Mouse (Mus musculus) kidney, adult 2 months (tissue): ENCODE measurements around the gene Lgr5. TPM values are rescaled to one million over a fixed set of nuclear protein-coding genes. Genes with fewer than 3 reads are reported as not detected.

Experiments used
- DNase-seq: peaks from one replicate; pipeline ENCODE4 v3.0.0; 2021
- H3K27ac ChIP-seq: fragments of 200-500 bp; 2 replicates; pipeline ENCODE4 v1.5.1; 2012; ENCODE audit warnings: low read depth, low read length, control low read depth, inconsistent platforms; ENCODE audit not compliant: insufficient read depth
- H3K27me3 ChIP-seq: fragments of 200-500 bp; replicated peaks from 2 replicates; pipeline ENCODE4 v1.6.1; 2012; ENCODE audit warnings: mild to moderate bottlenecking, moderate library complexity, low read length, inconsistent platforms; ENCODE audit not compliant: control insufficient read depth, insufficient read depth
- H3K36me3 ChIP-seq: fragments of 200-500 bp; 2 replicates; pipeline ENCODE4 v1.6.1; 2012; ENCODE audit warnings: mild to moderate bottlenecking, moderate library complexity, low read length, inconsistent platforms; ENCODE audit not compliant: control insufficient read depth, insufficient read depth
- H3K4me1 ChIP-seq: fragments of 200-500 bp; 2 replicates; pipeline ENCODE4 v1.6.1; 2011; ENCODE audit warnings: low read length; ENCODE audit not compliant: control insufficient read depth, insufficient read depth
- H3K4me3 ChIP-seq: fragments of 200-500 bp; 2 replicates; pipeline ENCODE4 v1.5.1; 2011; ENCODE audit warnings: mild to moderate bottlenecking, low read depth, low read length, control low read depth; ENCODE audit not compliant: insufficient read depth
- CTCF ChIP-seq: fragments of 200-500 bp; conservative IDR thresholded peaks from 2 replicates; pipeline ENCODE4 v1.5.1; 2011; ENCODE audit warnings: low read depth, mild to moderate bottlenecking, control low read depth, low read length, moderate library complexity, mixed read lengths; ENCODE audit not compliant: insufficient read depth, insufficient read length
- POLR2A ChIP-seq: fragments of 200-500 bp; IDR thresholded peaks from one replicate; pipeline ENCODE4 v1.6.1; 2011; ENCODE audit warnings: low read depth, low read length, control low read depth
- WGBS: fragments of 180-500 bp; shearing (Covaris S2); methylation state at CpG from one replicate; pipeline ENCODE4 v1.1.7; 2018; 5-methylcytosine and 5-hydroxymethylcytosine counted together
- polyA plus RNA-seq: library from polyadenylated mRNA; depleted of rRNA; stranded (reverse); fragments of >200 nt; gene quantifications from 2 replicates; pipeline ENCODE4 v1.2.3, GENCODE M21; 2012

Lgr5 gene
- polyA plus RNA-seq, 1 experiment: 0.97 TPM

GRCm38 (mm10) chr10:115505155-115505554 is 82.4 kb downstream of the Lgr5 start:
- no peaks in the 10 kb centered on the region; the same call in 1 of the 2 replicates for H3K27me3 ChIP-seq
- H3K27ac ChIP-seq: no peak overlapping the region
- TF ChIP-seq CTCF (no peak), POLR2A (no peak)
- no peak for DNase-seq
- no peaks in the 10 kb centered on the region for H3K4me1 ChIP-seq
- no peaks in the 10 kb centered on the region for H3K36me3 ChIP-seq
- 89% methylated on average over 10 of the region's 10 CpGs for WGBS
- H3K4me3 ChIP-seq: no peak overlapping the region

DNA sequence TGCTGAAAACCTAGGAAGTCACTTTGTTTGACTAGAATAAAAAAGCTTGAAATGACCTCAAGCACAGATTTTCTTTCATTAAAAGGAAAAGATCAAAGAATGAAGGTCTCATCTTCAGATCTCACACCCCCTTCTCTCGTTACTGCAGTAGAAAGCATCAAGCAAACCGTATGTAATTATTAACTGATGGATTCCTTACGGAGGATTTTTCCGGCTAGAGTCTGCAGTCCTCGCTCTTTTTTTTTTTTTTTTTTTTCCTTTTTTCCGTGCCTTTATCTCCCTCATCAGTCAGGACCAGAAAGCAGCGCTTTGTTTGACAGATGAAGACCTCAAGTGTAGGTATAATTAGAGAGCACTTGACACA is 93.8 kb downstream of the Lgr5 start:
- DNase-seq: peak; percentile 10
- H3K27ac ChIP-seq: no peak overlapping the region
- 9% methylated on average over 7 of the region's 7 CpGs for WGBS
- H3K27me3 ChIP-seq: no peaks in the 10 kb centered on the region
- no peak overlapping the region for H3K4me3 ChIP-seq
- no peaks in the 10 kb centered on the region; the same call in 1 of the 2 replicates for H3K4me1 ChIP-seq
- no peak for TF ChIP-seq POLR2A
- no peak for TF ChIP-seq CTCF
- no peaks in the 10 kb centered on the region for H3K36me3 ChIP-seq

- Histone ChIP-seq H3K4me1 (no peaks in the 10 kb centered on the region; the same call in 1 of the 2 replicates), H3K4me3 (no peak overlapping the region), H3K36me3 (no peaks in the 10 kb centered on the region), H3K27me3 (no peaks in the 10 kb centered on the region), H3K27ac (no peak overlapping the region)
- WGBS: 52% methylated on average over 12 of the region's 12 CpGs
- TF ChIP-seq CTCF: no peak
- TF ChIP-seq POLR2A: no peak
- no peak for DNase-seq
Observed at GRCm38 (mm10) chr10:115492956-115493777, 94.4 kb downstream of the Lgr5 start.

DNA sequence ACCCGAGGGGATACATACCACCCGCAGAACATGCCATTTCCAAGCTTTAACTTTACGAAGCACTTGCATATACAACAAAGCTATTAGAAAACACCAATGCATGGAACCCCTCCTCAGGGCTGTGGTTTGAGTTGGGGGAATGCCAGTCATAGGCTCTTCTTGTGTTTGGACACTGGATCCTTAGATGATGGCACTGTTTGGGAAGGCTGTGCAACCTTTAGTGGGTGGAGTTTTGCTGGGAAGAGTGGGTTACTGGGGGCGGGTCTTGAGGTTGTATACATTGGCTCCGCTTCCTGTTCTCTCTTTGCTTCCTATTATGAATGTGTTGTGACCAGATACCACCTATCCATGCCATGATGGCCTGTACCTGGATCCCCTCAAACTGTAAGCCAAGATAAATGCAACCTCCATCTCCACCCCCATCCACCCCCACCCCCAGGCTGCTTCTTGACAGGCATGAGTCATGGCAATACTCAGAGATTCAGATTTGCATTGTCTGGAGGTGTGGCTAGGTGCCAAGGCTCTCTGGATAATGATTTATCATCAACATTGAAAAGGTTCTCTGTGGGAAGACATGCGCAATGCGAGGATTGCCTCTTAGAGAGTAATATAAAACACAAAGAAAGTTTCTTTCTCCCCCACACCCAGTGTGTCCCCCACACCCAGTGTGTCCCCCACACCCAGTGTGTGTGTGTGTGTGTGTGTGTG is 95.6 kb downstream of the Lgr5 start:
- TF ChIP-seq CTCF: no peak
- WGBS: 92% methylated on average over 7 of the region's 7 CpGs
- H3K27me3 ChIP-seq: no peaks in the 10 kb centered on the region

GRCm38 (mm10) chr10:115485602-115486001 is 102.0 kb downstream of the Lgr5 start:
- WGBS: 80% methylated on average over 2 of the region's 2 CpGs
- no peaks in the 10 kb centered on the region for H3K4me1 ChIP-seq
- no peak overlapping the region for H3K27ac ChIP-seq
- H3K27me3 ChIP-seq: no peaks in the 10 kb centered on the region
- no peaks in the 10 kb centered on the region for H3K36me3 ChIP-seq
- TF ChIP-seq POLR2A (no peak), CTCF (no peak)
- no peak for DNase-seq
- H3K4me3 ChIP-seq: no peak overlapping the region

More for the DNA sequence above, 95.6 kb downstream of the Lgr5 start:
- DNase-seq: no peak
- no peak overlapping the region for H3K27ac ChIP-seq
- H3K36me3 ChIP-seq: no peaks in the 10 kb centered on the region
- H3K4me1 ChIP-seq: no peaks in the 10 kb centered on the region; the same call in 1 of the 2 replicates
- H3K4me3 ChIP-seq: no peak overlapping the region

- peak; percentile 9 for DNase-seq
- no peak for TF ChIP-seq POLR2A
- TF ChIP-seq CTCF: no peak
- Histone ChIP-seq H3K4me3 (no peak overlapping the region), H3K27me3 (no peaks in the 10 kb centered on the region), H3K36me3 (no peaks in the 10 kb centered on the region), H3K27ac (no peak overlapping the region), H3K4me1 (no peaks in the 10 kb centered on the region)
- 56% methylated on average over 3 of the region's 3 CpGs for WGBS
Observed at GRCm38 (mm10) chr10:115484660-115485059, 102.9 kb downstream of the Lgr5 start.
